Mouse (Mus musculus): ENCODE measurements around the gene Terf2ip. TPM values are rescaled to one million over a fixed set of nuclear protein-coding genes. Genes with fewer than 3 reads are reported as not detected.

The Terf2ip gene
- polyA plus RNA-seq, 1 experiment from 2014 or later = 76.9 TPM

GRCm38 (mm10) chr8:111968991-111969390 lies 42.2 kb upstream of the Terf2ip start:
- Histone ChIP-seq H3K4me1 (ENCODE audit: control insufficient read depth, insufficient read depth, low read length) (no peaks in the 10 kb centered on the region), H3K9ac (ENCODE audit: low read depth, low read length) (no peak overlapping the region), H3K4me2 (ENCODE audit: low read length) (no peak overlapping the region), H3K27ac (ENCODE audit: low read length) (no peak overlapping the region), H3K4me3 (ENCODE audit: low read depth, low read length) (no peak overlapping the region), H3K36me3 (ENCODE audit: control insufficient read depth, insufficient read depth, low read length) (peaks cover 5% of the 10 kb centered on the region; the same call in 1 of the 2 replicates), H3K9me3 (replicated peaks; ENCODE audit: control insufficient read depth, low read length, poor library complexity, severe bottlenecking) (no peaks in the 10 kb centered on the region), H3K27me3 (ENCODE audit: control insufficient read depth, insufficient read depth, low read depth, low read length) (no peaks in the 10 kb centered on the region)
- ATAC-seq = no peak
- 17% methylated on average over 5 of the region's 5 CpGs for WGBS

- 96% methylated on average over 12 of the region's 12 CpGs for WGBS
- no peak overlapping the region for H3K4me2 ChIP-seq (ENCODE audit: low read length)
- H3K36me3 ChIP-seq (ENCODE audit: control insufficient read depth, insufficient read depth, low read length) = peaks cover 8% of the 10 kb centered on the region; the same call in 1 of the 2 replicates
- H3K9me3 ChIP-seq (replicated peaks; ENCODE audit: control insufficient read depth, low read length, poor library complexity, severe bottlenecking) = no peaks in the 10 kb centered on the region
- no peak for ATAC-seq
- H3K27ac ChIP-seq (ENCODE audit: low read length) = no peak overlapping the region
- no peaks in the 10 kb centered on the region for H3K27me3 ChIP-seq (ENCODE audit: control insufficient read depth, insufficient read depth, low read depth, low read length)
- H3K4me1 ChIP-seq (ENCODE audit: control insufficient read depth, insufficient read depth, low read length) = no peaks in the 10 kb centered on the region
- H3K4me3 ChIP-seq (ENCODE audit: low read depth, low read length) = no peak overlapping the region
- no peak overlapping the region for H3K9ac ChIP-seq (ENCODE audit: low read depth, low read length)
Observed at GRCm38 (mm10) chr8:111974138-111974537, 37.1 kb upstream of the Terf2ip start.

DNA sequence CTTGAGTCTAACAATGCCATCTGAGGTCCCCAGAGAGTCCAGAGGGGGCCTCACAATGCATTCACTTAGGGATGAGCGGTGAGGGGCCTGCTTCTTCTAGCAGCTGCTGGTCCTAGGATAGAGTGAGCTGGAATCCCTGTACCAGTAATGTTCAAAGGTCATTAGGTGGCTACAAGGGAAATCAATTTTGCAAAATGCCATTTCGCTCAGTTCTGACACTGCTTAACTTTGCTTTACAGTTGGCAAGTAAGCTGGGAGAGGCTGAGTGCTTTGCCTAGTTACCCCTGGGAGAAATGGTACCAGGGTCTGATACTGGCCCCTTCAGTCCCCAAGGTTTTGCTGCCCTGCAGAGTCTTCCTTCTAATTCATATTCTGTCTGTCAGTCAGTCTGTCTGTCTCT lies 35.5 kb upstream of the Terf2ip start:
- H3K4me3 ChIP-seq (ENCODE audit: low read depth, low read length) = no peak overlapping the region
- no peaks in the 10 kb centered on the region for H3K9me3 ChIP-seq (replicated peaks; ENCODE audit: control insufficient read depth, low read length, poor library complexity, severe bottlenecking)
- no peak for ATAC-seq
- WGBS = 95% methylated on average over 2 of the region's 2 CpGs
- no peak overlapping the region for H3K27ac ChIP-seq (ENCODE audit: low read length)
- peaks cover 8% of the 10 kb centered on the region; the same call in 1 of the 2 replicates for H3K36me3 ChIP-seq (ENCODE audit: control insufficient read depth, insufficient read depth, low read length)
- H3K4me1 ChIP-seq (ENCODE audit: control insufficient read depth, insufficient read depth, low read length) = no peaks in the 10 kb centered on the region
- H3K4me2 ChIP-seq (ENCODE audit: low read length) = no peak overlapping the region
- H3K27me3 ChIP-seq (ENCODE audit: control insufficient read depth, insufficient read depth, low read depth, low read length) = no peaks in the 10 kb centered on the region
- H3K9ac ChIP-seq (ENCODE audit: low read depth, low read length) = no peak overlapping the region

GRCm38 (mm10) chr8:111976326-111976725 lies 34.9 kb upstream of the Terf2ip start:
- no peaks in the 10 kb centered on the region for H3K9me3 ChIP-seq (replicated peaks; ENCODE audit: control insufficient read depth, low read length, poor library complexity, severe bottlenecking)
- no peak overlapping the region for H3K4me2 ChIP-seq (ENCODE audit: low read length)
- H3K9ac ChIP-seq (ENCODE audit: low read depth, low read length) = no peak overlapping the region
- no peaks in the 10 kb centered on the region for H3K27me3 ChIP-seq (ENCODE audit: control insufficient read depth, insufficient read depth, low read depth, low read length)
- H3K27ac ChIP-seq (ENCODE audit: low read length) = no peak overlapping the region
- 88% methylated on average over 2 of the region's 2 CpGs for WGBS
- no peak for ATAC-seq
- H3K4me3 ChIP-seq (ENCODE audit: low read depth, low read length) = no peak overlapping the region
- no peaks in the 10 kb centered on the region for H3K4me1 ChIP-seq (ENCODE audit: control insufficient read depth, insufficient read depth, low read length)
- H3K36me3 ChIP-seq (ENCODE audit: control insufficient read depth, insufficient read depth, low read length) = peaks cover 8% of the 10 kb centered on the region; the same call in 1 of the 2 replicates

DNA sequence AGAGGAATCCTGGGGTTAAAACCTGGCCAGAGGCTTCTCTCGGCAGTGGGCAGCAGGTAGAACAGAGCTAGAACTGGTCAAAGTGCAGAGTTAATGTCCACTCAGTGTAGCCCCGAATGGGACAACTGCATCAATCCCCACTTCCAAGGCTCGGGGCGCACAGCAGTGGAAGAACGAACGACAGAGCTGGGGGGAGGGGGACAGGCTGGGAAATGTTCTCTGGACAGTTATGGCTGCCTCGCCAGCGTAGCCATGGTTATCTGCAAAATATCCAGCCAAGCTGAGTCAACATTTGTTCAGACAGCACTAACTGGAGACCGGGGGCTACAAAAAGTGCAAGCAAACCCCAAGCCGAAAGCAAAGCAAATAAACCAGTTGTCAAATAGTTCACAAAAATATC lies 33.1 kb upstream of the Terf2ip start:
- Histone ChIP-seq H3K27me3 (ENCODE audit: control insufficient read depth, insufficient read depth, low read depth, low read length) (no peaks in the 10 kb centered on the region), H3K4me2 (ENCODE audit: low read length) (no peak overlapping the region), H3K9ac (ENCODE audit: low read depth, low read length) (no peak overlapping the region), H3K4me1 (ENCODE audit: control insufficient read depth, insufficient read depth, low read length) (no peaks in the 10 kb centered on the region), H3K27ac (ENCODE audit: low read length) (no peak overlapping the region), H3K9me3 (replicated peaks; ENCODE audit: control insufficient read depth, low read length, poor library complexity, severe bottlenecking) (no peaks in the 10 kb centered on the region), H3K4me3 (ENCODE audit: low read depth, low read length) (no peak overlapping the region), H3K36me3 (ENCODE audit: control insufficient read depth, insufficient read depth, low read length) (peaks cover 10% of the 10 kb centered on the region; the same call in 1 of the 2 replicates)
- ATAC-seq = no peak
- 84% methylated on average over 10 of the region's 10 CpGs for WGBS

- ATAC-seq = no peak
Observed at GRCm38 (mm10) chr8:111982116-111982515, 29.1 kb upstream of the Terf2ip start.

GRCm38 (mm10) chr8:111984511-111984910 lies 26.7 kb upstream of the Terf2ip start:
- Histone ChIP-seq H3K36me3 (ENCODE audit: control insufficient read depth, insufficient read depth, low read length) (0 out of 2 replicates have a peak, but pooled peaks cover 2% of the 10 kb centered on the region), H3K27ac (ENCODE audit: low read length) (no peak overlapping the region), H3K4me3 (ENCODE audit: low read depth, low read length) (no peak overlapping the region), H3K4me1 (ENCODE audit: control insufficient read depth, insufficient read depth, low read length) (no peaks in the 10 kb centered on the region), H3K9me3 (replicated peaks; ENCODE audit: control insufficient read depth, low read length, poor library complexity, severe bottlenecking) (no peaks in the 10 kb centered on the region), H3K9ac (ENCODE audit: low read depth, low read length) (no peak overlapping the region), H3K27me3 (ENCODE audit: control insufficient read depth, insufficient read depth, low read depth, low read length) (no peaks in the 10 kb centered on the region), H3K4me2 (ENCODE audit: low read length) (no peak overlapping the region)
- ATAC-seq = no peak
- 84% methylated on average over 10 of the region's 10 CpGs for WGBS

More at GRCm38 (mm10) chr8:111982116-111982515, 29.1 kb upstream of the Terf2ip start:
- Histone ChIP-seq H3K9me3 (replicated peaks; ENCODE audit: control insufficient read depth, low read length, poor library complexity, severe bottlenecking) (no peaks in the 10 kb centered on the region), H3K4me1 (ENCODE audit: control insufficient read depth, insufficient read depth, low read length) (no peaks in the 10 kb centered on the region), H3K27me3 (ENCODE audit: control insufficient read depth, insufficient read depth, low read depth, low read length) (no peaks in the 10 kb centered on the region), H3K4me2 (ENCODE audit: low read length) (no peak overlapping the region), H3K27ac (ENCODE audit: low read length) (no peak overlapping the region), H3K36me3 (ENCODE audit: control insufficient read depth, insufficient read depth, low read length) (0 out of 2 replicates have a peak, but pooled peaks cover 6% of the 10 kb centered on the region), H3K9ac (ENCODE audit: low read depth, low read length) (no peak overlapping the region), H3K4me3 (ENCODE audit: low read depth, low read length) (no peak overlapping the region)
- 75% methylated on average over 7 of the region's 7 CpGs for WGBS

- ATAC-seq = no peak
- no peak overlapping the region for H3K27ac ChIP-seq (ENCODE audit: low read length)
- H3K4me3 ChIP-seq (ENCODE audit: low read depth, low read length) = no peak overlapping the region
- peaks cover 6% of the 10 kb centered on the region for H3K4me1 ChIP-seq (ENCODE audit: control insufficient read depth, insufficient read depth, low read length)
- H3K36me3 ChIP-seq (ENCODE audit: control insufficient read depth, insufficient read depth, low read length) = peaks cover 12% of the 10 kb centered on the region; the same call in 1 of the 2 replicates
- WGBS = 16% methylated on average over 7 of the region's 7 CpGs
- no peak overlapping the region for H3K4me2 ChIP-seq (ENCODE audit: low read length)
- H3K9ac ChIP-seq (ENCODE audit: low read depth, low read length) = no peak overlapping the region
- H3K9me3 ChIP-seq (replicated peaks; ENCODE audit: control insufficient read depth, low read length, poor library complexity, severe bottlenecking) = no peaks in the 10 kb centered on the region
- H3K27me3 ChIP-seq (ENCODE audit: control insufficient read depth, insufficient read depth, low read depth, low read length) = no peaks in the 10 kb centered on the region
Observed at GRCm38 (mm10) chr8:111989911-111990310, 21.3 kb upstream of the Terf2ip start.

DNA sequence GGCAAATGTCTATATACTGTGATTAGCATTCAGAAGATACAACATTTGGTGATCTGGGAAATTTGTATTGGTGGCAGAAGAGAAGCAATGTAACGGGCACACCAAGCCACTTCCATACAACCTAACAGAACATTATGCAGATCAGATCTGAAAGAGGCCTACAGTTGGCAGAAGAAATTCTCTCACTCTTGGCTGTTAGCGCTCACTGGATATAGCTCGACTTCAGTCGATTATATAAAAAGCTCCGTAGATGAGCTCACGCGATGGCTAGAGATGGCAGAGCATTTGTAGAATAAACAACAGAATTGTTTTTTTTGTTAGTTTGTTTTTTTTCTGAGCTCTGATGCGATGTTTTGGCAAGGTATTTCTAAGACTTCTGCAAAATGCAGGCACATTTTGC lies 19.9 kb upstream of the Terf2ip start:
- peaks cover 19% of the 10 kb centered on the region; the same call in 1 of the 2 replicates for H3K36me3 ChIP-seq (ENCODE audit: control insufficient read depth, insufficient read depth, low read length)
- H3K27ac ChIP-seq (ENCODE audit: low read length) = no peak overlapping the region
- H3K9ac ChIP-seq (ENCODE audit: low read depth, low read length) = peak overlapping the region; percentile 80
- peak overlapping the region; percentile 73 for H3K4me2 ChIP-seq (ENCODE audit: low read length)
- ATAC-seq = no peak
- WGBS = 63% methylated on average over 8 of the region's 8 CpGs
- H3K4me3 ChIP-seq (ENCODE audit: low read depth, low read length) = peak overlapping the region; percentile 68
- no peaks in the 10 kb centered on the region for H3K9me3 ChIP-seq (replicated peaks; ENCODE audit: control insufficient read depth, low read length, poor library complexity, severe bottlenecking)
- no peaks in the 10 kb centered on the region for H3K27me3 ChIP-seq (ENCODE audit: control insufficient read depth, insufficient read depth, low read depth, low read length)
- H3K4me1 ChIP-seq (ENCODE audit: control insufficient read depth, insufficient read depth, low read length) = peaks cover 6% of the 10 kb centered on the region

Measured in midbrain, embryonic 16.5 days (tissue).